Comparison of ENCODE assay signal across 11 mouse cellular contexts in genomic region chr3:94372038-94372437, GRCm38 (mm10). TPM values are rescaled to one million over a fixed set of nuclear protein-coding genes. Genes with fewer than 3 reads are reported as not detected.
DNase-seq lines count a peak whose midpoint lies in the region; ATAC-seq and TF ChIP-seq lines count a peak whose summit lies in the region.
"Had no signal": no experiment of that assay in that cellular context is flagged by ENCODE, and none has a peak within 500 bp of the region (broad histone marks: within the 10 kb centered on the region; RNA-seq: fewer than 3 reads in every experiment).

No protein-coding gene starts in this region.

- peak overlapping the region; percentile 14; the same call in 1 of the 2 replicates for H3K27ac ChIP-seq in kidney, embryonic 15.5 days
- no peak overlapping the region for H3K27ac ChIP-seq in forebrain, embryonic 14.5 days (ENCODE audit: low read depth, low read length)
- no peak overlapping the region for H3K27ac ChIP-seq in hindbrain, postnatal 0 days
- H3K27ac ChIP-seq in midbrain, embryonic 16.5 days (ENCODE audit: low read length) = no peak overlapping the region

- H3K9ac ChIP-seq in kidney, embryonic 15.5 days = 0 out of 2 replicates have a peak overlapping the region, but pooled peaks have one; percentile 3
- peak overlapping the region; percentile 29; the same call in 1 of the 2 replicates for H3K9ac ChIP-seq in forebrain, embryonic 14.5 days (ENCODE audit: low read length)
- H3K9ac ChIP-seq in hindbrain, postnatal 0 days (replicated peaks; ENCODE audit: low read length) = 0 out of 2 replicates have a peak overlapping the region, but pooled peaks have one; percentile 21
- no peak overlapping the region for H3K9ac ChIP-seq in midbrain, embryonic 16.5 days (ENCODE audit: low read depth, low read length)

- H3K9me3 ChIP-seq in kidney, embryonic 15.5 days (replicated peaks) = no peaks in the 10 kb centered on the region
- no peaks in the 10 kb centered on the region for H3K9me3 ChIP-seq in forebrain, embryonic 14.5 days (replicated peaks; ENCODE audit: control insufficient read depth, low read length)
- no peaks in the 10 kb centered on the region for H3K9me3 ChIP-seq in hindbrain, postnatal 0 days (ENCODE audit: low read length)
- H3K9me3 ChIP-seq in midbrain, embryonic 16.5 days (replicated peaks; ENCODE audit: control insufficient read depth, low read length, poor library complexity, severe bottlenecking) = no peaks in the 10 kb centered on the region

- no peak for DNase-seq in kidney, postnatal 36 days
- DNase-seq in forebrain, embryonic 14.5 days (ENCODE audit: low spot score) = no peak
- no peak for DNase-seq in hindbrain, postnatal 0 days (ENCODE audit: low spot score)
- DNase-seq in retina, embryonic 14.5 days (ENCODE audit: low spot score) = no peak
- no peak for DNase-seq in adrenal gland, postnatal 10 days
- DNase-seq: right cerebral cortex, postnatal 25 days had no signal

- H3K36me3 ChIP-seq in kidney, embryonic 15.5 days = no peaks in the 10 kb centered on the region
- H3K36me3 ChIP-seq in forebrain, embryonic 14.5 days (ENCODE audit: control insufficient read depth, insufficient read depth, low read length) = no peaks in the 10 kb centered on the region
- H3K36me3 ChIP-seq in hindbrain, postnatal 0 days (ENCODE audit: insufficient read depth, low read length) = no peaks in the 10 kb centered on the region
- H3K36me3 ChIP-seq in midbrain, embryonic 16.5 days (ENCODE audit: control insufficient read depth, insufficient read depth, low read length) = no peaks in the 10 kb centered on the region

- no peak for TF ChIP-seq CTCF in hindbrain, postnatal 0 days (IDR thresholded peaks at IDR 0.05; ENCODE audit: low read depth)

- peak overlapping the region; percentile 48 for H3K4me2 ChIP-seq in kidney, embryonic 15.5 days
- H3K4me2 ChIP-seq in forebrain, embryonic 14.5 days (ENCODE audit: low read length) = peak overlapping the region; percentile 38
- H3K4me2 ChIP-seq in hindbrain, postnatal 0 days (ENCODE audit: low read depth, low read length) = peak overlapping the region; percentile 43
- peak overlapping the region; percentile 31; the same call in 1 of the 2 replicates for H3K4me2 ChIP-seq in midbrain, embryonic 16.5 days (ENCODE audit: low read length)

- peaks cover 32% of the 10 kb centered on the region for H3K4me1 ChIP-seq in kidney, embryonic 15.5 days
- peaks cover 23% of the 10 kb centered on the region for H3K4me1 ChIP-seq in forebrain, embryonic 14.5 days (ENCODE audit: control insufficient read depth, insufficient read depth, low read length)
- peaks cover 12% of the 10 kb centered on the region; the same call in 1 of the 2 replicates for H3K4me1 ChIP-seq in hindbrain, postnatal 0 days (ENCODE audit: insufficient read depth, low read length)
- peaks cover 11% of the 10 kb centered on the region; the same call in 1 of the 2 replicates for H3K4me1 ChIP-seq in midbrain, embryonic 16.5 days (ENCODE audit: control insufficient read depth, insufficient read depth, low read length)

- WGBS in kidney, embryonic 15.5 days = 3% methylated on average over 3 of the region's 3 CpGs
- 0% methylated on average over 2 of the region's 3 CpGs for WGBS in forebrain, embryonic 14.5 days
- 0% methylated on average over 3 of the region's 3 CpGs for WGBS in hindbrain, postnatal 0 days
- WGBS in midbrain, embryonic 16.5 days = 0% methylated on average over 2 of the region's 3 CpGs

- no peaks in the 10 kb centered on the region for H3K27me3 ChIP-seq in kidney, embryonic 15.5 days
- H3K27me3 ChIP-seq in forebrain, embryonic 14.5 days (replicated peaks; ENCODE audit: control insufficient read depth, insufficient read depth, low read length) = no peaks in the 10 kb centered on the region
- no peaks in the 10 kb centered on the region for H3K27me3 ChIP-seq in hindbrain, postnatal 0 days (ENCODE audit: insufficient read depth, low read length)
- peaks cover 2% of the 10 kb centered on the region; the same call in 1 of the 2 replicates for H3K27me3 ChIP-seq in midbrain, embryonic 16.5 days (ENCODE audit: control insufficient read depth, insufficient read depth, low read depth, low read length)

- peak overlapping the region; percentile 1; the same call in 1 of the 2 replicates for H3K4me3 ChIP-seq in kidney, embryonic 15.5 days (replicated peaks)
- no peak overlapping the region for H3K4me3 ChIP-seq in forebrain, embryonic 14.5 days (ENCODE audit: low read depth, low read length)
- H3K4me3 ChIP-seq in hindbrain, postnatal 0 days (ENCODE audit: low read length) = peak overlapping the region; percentile 16; the same call in 1 of the 2 replicates
- no peak overlapping the region for H3K4me3 ChIP-seq in midbrain, embryonic 16.5 days (ENCODE audit: low read depth, low read length)

- ATAC-seq in kidney, embryonic 15.5 days (replicated peaks; ENCODE audit: low FRiP score) = no peak
- ATAC-seq in forebrain, embryonic 14.5 days = peak; percentile 11; the same call in 1 of the 2 replicates
- peak; percentile 7; the same call in 1 of the 2 replicates for ATAC-seq in hindbrain, postnatal 0 days
- no peak for ATAC-seq in midbrain, embryonic 16.5 days

RNA-seq across cellular contexts. Expression of gene Rorc, which starts 0.6 kb away (rescaled TPM):
- polyA plus RNA-seq in kidney, embryonic 15.5 days (2015; fragmentation: Nextera tagmentation; extraction: Ambion mirVana) = 8.6 and 9.6 TPM in 2 replicates
- polyA plus RNA-seq in forebrain, embryonic 14.5 days (2014; fragmentation: Nextera tagmentation; extraction: Ambion mirVana) = 1.0 and 1.4 TPM in 2 replicates
- 1.5 TPM in 2 replicates for total RNA-seq in hindbrain, postnatal 0 days (2014; rRNA removed)
- polyA plus RNA-seq in hindbrain, postnatal 0 days (2015; fragmentation: Nextera tagmentation; extraction: Ambion mirVana) = 0.45 and 0.79 TPM in 2 replicates
- 0.49 and 0.62 TPM in 2 replicates for polyA plus RNA-seq in midbrain, embryonic 16.5 days (2015; fragmentation: Nextera tagmentation; extraction: Ambion mirVana)
- total RNA-seq in adrenal gland, postnatal 10 days (2021) = 10 to 100 TPM; 28.0 to 35.6 TPM

RNA-seq across cellular contexts. Expression of gene C2cd4d, which starts 9.8 kb away (rescaled TPM):
- 0.40 and 0.59 TPM in 2 replicates for polyA plus RNA-seq in kidney, embryonic 15.5 days (2015; fragmentation: Nextera tagmentation; extraction: Ambion mirVana)
- polyA plus RNA-seq in forebrain, embryonic 14.5 days (2014; fragmentation: Nextera tagmentation; extraction: Ambion mirVana) = 1.5 TPM in 2 replicates
- 1.8 and 2.6 TPM in 2 replicates for total RNA-seq in hindbrain, postnatal 0 days (2014; rRNA removed)
- polyA plus RNA-seq in hindbrain, postnatal 0 days (2015; fragmentation: Nextera tagmentation; extraction: Ambion mirVana) = 1.3 and 2.2 TPM in 2 replicates
- 1.6 and 1.7 TPM in 2 replicates for polyA plus RNA-seq in midbrain, embryonic 16.5 days (2015; fragmentation: Nextera tagmentation; extraction: Ambion mirVana)
- total RNA-seq in adrenal gland, postnatal 10 days (2021) = under 1 TPM in 1 of 2 experiments, not detected in 1; 0.73 TPM
- total RNA-seq: megakaryocyte progenitor cell, adult 5-6 weeks had no signal

RNA-seq across cellular contexts. Expression of gene Lingo4, which starts 26.3 kb away (rescaled TPM):
- polyA plus RNA-seq in kidney, embryonic 15.5 days (2015; fragmentation: Nextera tagmentation; extraction: Ambion mirVana) = 0.17 and 0.32 TPM in 2 replicates
- polyA plus RNA-seq in forebrain, embryonic 14.5 days (2014; fragmentation: Nextera tagmentation; extraction: Ambion mirVana) = 0.33 and 0.42 TPM in 2 replicates
- total RNA-seq in hindbrain, postnatal 0 days (2014; rRNA removed) = 3.7 and 3.9 TPM in 2 replicates
- polyA plus RNA-seq in hindbrain, postnatal 0 days (2015; fragmentation: Nextera tagmentation; extraction: Ambion mirVana) = 2.1 and 2.5 TPM in 2 replicates
- polyA plus RNA-seq in midbrain, embryonic 16.5 days (2015; fragmentation: Nextera tagmentation; extraction: Ambion mirVana) = 1.2 and 1.6 TPM in 2 replicates
- 1 to 10 TPM in 1 of 2 experiments, under 1 TPM in 1; 0.99 to 1.0 TPM for total RNA-seq in adrenal gland, postnatal 10 days (2021)
- total RNA-seq: megakaryocyte progenitor cell, adult 5-6 weeks had no signal

RNA-seq across cellular contexts. Expression of gene Them5, which starts 30.1 kb away (rescaled TPM):
- polyA plus RNA-seq in kidney, embryonic 15.5 days (2015; fragmentation: Nextera tagmentation; extraction: Ambion mirVana) = 1.3 TPM in 1 of 2 replicates, not detected in the other
- polyA plus RNA-seq in forebrain, embryonic 14.5 days (2014; fragmentation: Nextera tagmentation; extraction: Ambion mirVana) = 0.80 and 0.86 TPM in 2 replicates
- total RNA-seq in hindbrain, postnatal 0 days (2014; rRNA removed) = not detected in 2 replicates
- 0.11 TPM in 1 of 2 replicates, not detected in the other for polyA plus RNA-seq in hindbrain, postnatal 0 days (2015; fragmentation: Nextera tagmentation; extraction: Ambion mirVana)
- not detected in 2 replicates for polyA plus RNA-seq in midbrain, embryonic 16.5 days (2015; fragmentation: Nextera tagmentation; extraction: Ambion mirVana)
- total RNA-seq in adrenal gland, postnatal 10 days (2021) = not detected
- total RNA-seq: layer of hippocampus, postnatal 25 days; megakaryocyte progenitor cell, adult 5-6 weeks had no signal
- polyA plus RNA-seq: cortical plate, adult 2 months had no signal

RNA-seq across cellular contexts. Expression of gene Tdrkh, which starts 41.0 kb away (rescaled TPM):
- polyA plus RNA-seq in kidney, embryonic 15.5 days (2015; fragmentation: Nextera tagmentation; extraction: Ambion mirVana) = 12.0 and 15.5 TPM in 2 replicates
- 59.8 and 61.9 TPM in 2 replicates for polyA plus RNA-seq in forebrain, embryonic 14.5 days (2014; fragmentation: Nextera tagmentation; extraction: Ambion mirVana)
- 11.8 and 13.7 TPM in 2 replicates for total RNA-seq in hindbrain, postnatal 0 days (2014; rRNA removed)
- polyA plus RNA-seq in hindbrain, postnatal 0 days (2015; fragmentation: Nextera tagmentation; extraction: Ambion mirVana) = 46.8 and 48.6 TPM in 2 replicates
- 50.7 and 54.9 TPM in 2 replicates for polyA plus RNA-seq in midbrain, embryonic 16.5 days (2015; fragmentation: Nextera tagmentation; extraction: Ambion mirVana)
- 10 to 100 TPM in 1 of 2 experiments, 1 to 10 TPM in 1; 9.7 to 12.1 TPM for total RNA-seq in adrenal gland, postnatal 10 days (2021)

Comparison
In these comparisons a context has a peak if more than half of its experiments do, and no peak if none do; other contexts are left out.
1. ATAC-seq: peak in forebrain, embryonic 14.5 days (single experiment) and hindbrain, postnatal 0 days (single experiment); none in kidney, embryonic 15.5 days (single experiment) and midbrain, embryonic 16.5 days (single experiment).
2. H3K4me3 ChIP-seq: peak in kidney, embryonic 15.5 days (single experiment) and hindbrain, postnatal 0 days (single experiment); none in forebrain, embryonic 14.5 days (single experiment) and midbrain, embryonic 16.5 days (single experiment).
3. Peak in every context shown above with its lines, with median percentiles within 50 percentile points of each other: H3K4me2 ChIP-seq.